Mouse (Mus musculus) embryonic facial prominence, embryonic 13.5 days (tissue): ENCODE data around the gene Pgam2. TPM values are rescaled to one million over a fixed set of nuclear protein-coding genes. Genes with fewer than 3 reads are reported as not detected.

Source experiments
- ATAC-seq: fragments of 200-750 bp; cut with Nextera tagmentation; 2 replicates; pipeline ENCODE4 v1.8.0; 2017; ENCODE audit warnings: low read depth; ENCODE audit not compliant: insufficient number of reproducible peaks, insufficient read depth, low FRiP score, low TSS enrichment
- H3K27ac ChIP-seq: fragments of 300-500 bp; sonication (generic); 2 replicates; pipeline ENCODE4 v1.5.1; 2015; ENCODE audit warnings: moderate library complexity, mild to moderate bottlenecking, inconsistent platforms
- H3K27me3 ChIP-seq: fragments of 300-500 bp; sonication (generic); 2 replicates; pipeline ENCODE4 v1.6.1; 2015; ENCODE audit warnings: mild to moderate bottlenecking, inconsistent platforms
- H3K36me3 ChIP-seq: fragments of 300-500 bp; sonication (generic); 2 replicates; pipeline ENCODE4 v1.6.1; 2015; ENCODE audit warnings: mild to moderate bottlenecking, inconsistent platforms
- H3K4me1 ChIP-seq: fragments of 300-500 bp; sonication (generic); 2 replicates; pipeline ENCODE4 v1.6.1; 2015; ENCODE audit warnings: inconsistent platforms
- H3K4me2 ChIP-seq: fragments of 300-500 bp; sonication (generic); 2 replicates; pipeline ENCODE4 v1.6.1; 2015; ENCODE audit warnings: moderate library complexity, mild to moderate bottlenecking, inconsistent platforms
- H3K4me3 ChIP-seq: fragments of 300-500 bp; sonication (generic); 2 replicates; pipeline ENCODE4 v1.5.1; 2015; ENCODE audit warnings: mild to moderate bottlenecking, inconsistent platforms
- H3K9ac ChIP-seq: fragments of 300-500 bp; sonication (generic); 2 replicates; pipeline ENCODE4 v1.6.1; 2015; ENCODE audit warnings: mild to moderate bottlenecking, inconsistent platforms
- H3K9me3 ChIP-seq: fragments of 300-500 bp; sonication (generic); 2 replicates; pipeline ENCODE4 v1.6.1; 2016; ENCODE audit warnings: inconsistent platforms
- WGBS: fragments of 180-500 bp; shearing (Covaris S2); methylation state at CpG from one replicate; pipeline ENCODE4 v1.1.7; 2015; ENCODE audit warnings: mixed read lengths; 5-methylcytosine and 5-hydroxymethylcytosine counted together
- polyA plus RNA-seq: library from polyadenylated mRNA; unstranded; fragments of >200 nt; fragmentation: Nextera tagmentation; extraction: Ambion mirVana; gene quantifications from 2 replicates; pipeline ENCODE4 v1.2.1, GENCODE M21; 2015

The Pgam2 gene
- polyA plus RNA-seq, 1 experiment from 2014 or later: 10.1 TPM

DNA sequence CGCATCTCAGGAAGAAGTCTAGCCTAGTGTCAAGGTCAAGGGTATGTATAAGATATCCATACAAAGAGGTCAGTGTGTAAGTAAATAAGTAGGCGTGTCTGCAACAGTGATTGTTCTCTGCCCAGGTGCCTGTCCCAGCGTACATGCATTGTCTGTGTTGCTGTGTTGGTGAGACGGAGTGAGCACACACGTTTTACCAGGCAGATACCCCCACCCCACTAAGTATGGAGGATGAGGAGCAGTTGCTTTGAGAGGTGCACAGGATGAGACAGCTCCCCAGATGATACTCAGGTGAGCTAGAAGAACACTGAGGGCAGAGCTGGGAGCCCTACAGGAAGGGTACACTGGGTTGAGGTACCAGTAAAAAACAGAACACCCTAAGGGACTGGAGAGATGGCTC is 641 bp upstream of the Pgam2 start:
- WGBS: 72% methylated on average over 5 of the region's 5 CpGs
- Histone ChIP-seq H3K9me3 (no peaks in the 10 kb centered on the region), H3K9ac (no peak overlapping the region), H3K27me3 (no peaks in the 10 kb centered on the region), H3K27ac (no peak overlapping the region), H3K4me2 (no peak overlapping the region), H3K4me1 (peaks cover 24% of the 10 kb centered on the region), H3K4me3 (no peak overlapping the region), H3K36me3 (peaks cover 22% of the 10 kb centered on the region)
- ATAC-seq: no peak

DNA sequence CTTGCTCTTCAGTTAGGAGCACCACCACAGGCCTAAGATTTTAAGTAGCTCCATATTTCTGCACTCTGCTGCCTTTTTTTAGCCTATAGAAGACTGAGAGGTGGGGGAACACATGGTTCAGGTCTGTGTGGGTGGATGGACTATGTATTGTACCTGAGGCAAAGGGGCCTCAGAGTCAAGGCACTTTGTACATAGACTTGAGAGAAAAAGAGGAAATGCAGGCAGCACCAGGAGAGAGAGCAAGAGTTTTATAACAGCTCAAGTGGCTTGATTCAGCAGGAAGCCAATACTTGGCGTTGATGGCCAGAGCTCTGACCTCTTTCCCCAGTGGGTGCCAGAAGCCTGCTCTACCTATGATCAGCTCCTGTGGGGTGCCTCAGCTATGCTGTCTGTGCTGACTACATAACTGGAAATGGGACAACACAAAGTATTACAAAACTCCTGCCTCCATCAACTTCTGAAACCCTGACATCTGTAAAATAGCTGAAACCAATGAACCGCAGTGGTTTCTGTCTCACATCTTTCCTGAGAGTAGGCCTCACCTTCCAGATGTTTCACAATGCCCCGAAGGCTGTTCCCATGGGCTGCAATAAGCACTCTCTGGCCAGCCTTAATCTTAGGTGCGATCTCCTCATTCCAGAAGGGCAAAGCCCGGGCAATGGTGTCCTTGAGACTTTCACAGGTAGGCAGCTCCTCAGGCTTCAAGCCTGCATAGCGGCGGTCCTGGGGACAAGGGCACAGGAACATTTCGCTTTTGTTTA is 896 bp downstream of the Pgam2 start:
- H3K4me3 ChIP-seq: no peak overlapping the region
- no peak overlapping the region; the same call in 1 of the 2 replicates for H3K4me2 ChIP-seq
- 78% methylated on average over 8 of the region's 8 CpGs for WGBS
- H3K9ac ChIP-seq: no peak overlapping the region
- H3K9me3 ChIP-seq: no peaks in the 10 kb centered on the region
- H3K27me3 ChIP-seq: no peaks in the 10 kb centered on the region
- H3K4me1 ChIP-seq: peaks cover 24% of the 10 kb centered on the region
- 0 out of 2 replicates have a peak overlapping the region, but pooled peaks have one; percentile 23 for H3K27ac ChIP-seq
- ATAC-seq: no peak
- peaks cover 36% of the 10 kb centered on the region for H3K36me3 ChIP-seq

DNA sequence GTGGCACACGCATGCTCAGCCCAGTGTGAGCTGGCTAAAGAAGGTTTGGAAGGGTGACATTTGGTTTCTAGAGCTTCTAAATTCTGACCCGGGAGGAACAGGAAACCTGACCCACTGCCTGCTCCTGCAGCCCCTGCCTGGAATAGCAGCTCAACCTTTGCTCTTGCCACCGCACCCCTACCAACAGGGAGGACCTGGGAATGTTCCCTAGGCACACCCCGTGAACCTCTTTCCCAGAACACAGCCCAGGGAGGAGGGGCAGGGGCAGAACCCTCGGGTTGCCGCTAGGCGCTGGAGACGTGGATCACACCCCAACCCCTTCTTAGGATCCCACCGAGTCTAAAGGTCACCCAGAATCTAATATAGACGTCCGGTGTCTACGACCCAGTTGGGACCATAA is 1.5 kb downstream of the Pgam2 start:
- Histone ChIP-seq H3K9me3 (no peaks in the 10 kb centered on the region), H3K9ac (no peak overlapping the region), H3K36me3 (peaks cover 42% of the 10 kb centered on the region), H3K27ac (no peak overlapping the region), H3K27me3 (no peaks in the 10 kb centered on the region), H3K4me3 (no peak overlapping the region), H3K4me2 (no peak overlapping the region), H3K4me1 (peaks cover 24% of the 10 kb centered on the region)
- ATAC-seq: no peak
- 73% methylated on average over 12 of the region's 12 CpGs for WGBS

DNA sequence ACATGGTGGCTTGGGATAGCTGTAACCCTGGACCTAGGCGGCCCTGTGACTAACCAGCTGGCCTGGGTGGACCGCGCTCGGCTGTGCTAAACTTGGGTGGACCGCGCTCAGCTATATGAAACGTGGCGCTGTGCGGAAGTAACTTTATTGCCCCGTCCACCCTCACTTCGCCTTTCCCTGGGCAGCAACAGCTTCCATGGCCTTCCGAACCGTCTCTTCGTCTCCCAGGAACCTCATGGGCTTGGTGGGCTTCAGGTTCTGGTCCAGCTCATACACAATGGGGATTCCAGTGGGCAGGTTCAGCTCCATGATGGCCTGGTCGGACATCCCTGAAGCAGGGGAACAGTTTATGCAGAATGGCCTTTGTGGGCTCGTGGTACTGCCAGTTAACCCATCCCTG is 2.0 kb downstream of the Pgam2 start:
- Histone ChIP-seq H3K9ac (no peak overlapping the region), H3K4me3 (no peak overlapping the region), H3K4me1 (peaks cover 24% of the 10 kb centered on the region), H3K27me3 (no peaks in the 10 kb centered on the region), H3K4me2 (no peak overlapping the region), H3K27ac (no peak overlapping the region), H3K36me3 (peaks cover 47% of the 10 kb centered on the region), H3K9me3 (no peaks in the 10 kb centered on the region)
- WGBS: 96% methylated on average over 16 of the region's 16 CpGs
- ATAC-seq: no peak

DNA sequence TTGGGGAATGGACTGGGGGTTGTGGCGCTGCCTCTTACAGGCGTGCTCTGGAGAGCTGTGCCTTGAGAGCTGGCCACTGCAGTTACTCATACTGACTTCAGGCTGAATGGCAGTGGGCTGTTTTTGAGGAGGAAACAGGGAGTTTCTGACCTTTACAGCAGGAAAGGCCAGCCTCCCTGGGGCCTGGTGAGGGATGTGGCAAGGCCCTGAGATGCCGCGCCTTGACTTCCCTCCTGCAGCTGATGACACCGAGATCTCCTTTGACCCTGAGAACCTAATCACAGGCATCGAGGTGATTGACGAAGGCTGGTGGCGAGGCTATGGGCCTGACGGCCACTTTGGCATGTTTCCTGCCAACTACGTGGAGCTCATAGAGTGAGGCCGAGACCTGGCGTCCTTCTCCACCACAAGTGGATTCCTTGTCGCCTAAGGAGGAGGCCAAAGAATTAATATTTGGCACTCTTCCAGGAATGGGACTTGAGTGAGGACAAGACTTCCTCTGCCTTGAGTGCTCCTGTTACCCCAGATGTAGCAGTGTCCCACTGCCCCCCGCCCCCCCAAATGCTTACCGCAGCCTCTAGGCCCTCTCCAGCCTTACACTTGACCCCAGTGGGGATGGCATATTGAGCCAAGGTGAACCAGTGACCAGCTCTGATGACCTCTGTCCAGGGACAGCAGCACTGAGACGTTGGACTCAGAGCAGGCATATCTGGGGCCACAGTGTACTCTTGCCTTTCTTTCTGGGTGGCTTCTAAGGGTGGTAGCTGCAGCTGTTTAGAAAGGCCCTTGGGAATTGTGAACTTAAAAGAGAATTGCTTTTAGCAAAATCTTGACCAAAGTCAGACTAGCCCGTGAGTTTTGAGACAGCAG is 3.7 kb downstream of the Pgam2 start:
- H3K27ac ChIP-seq: no peak overlapping the region
- ATAC-seq: no peak
- no peak overlapping the region for H3K4me2 ChIP-seq
- no peaks in the 10 kb centered on the region for H3K9me3 ChIP-seq
- WGBS: 88% methylated on average over 17 of the region's 17 CpGs
- H3K27me3 ChIP-seq: no peaks in the 10 kb centered on the region
- H3K36me3 ChIP-seq: peaks cover 63% of the 10 kb centered on the region
- no peak overlapping the region for H3K4me3 ChIP-seq
- H3K4me1 ChIP-seq: peaks cover 24% of the 10 kb centered on the region
- H3K9ac ChIP-seq: no peak overlapping the region

DNA sequence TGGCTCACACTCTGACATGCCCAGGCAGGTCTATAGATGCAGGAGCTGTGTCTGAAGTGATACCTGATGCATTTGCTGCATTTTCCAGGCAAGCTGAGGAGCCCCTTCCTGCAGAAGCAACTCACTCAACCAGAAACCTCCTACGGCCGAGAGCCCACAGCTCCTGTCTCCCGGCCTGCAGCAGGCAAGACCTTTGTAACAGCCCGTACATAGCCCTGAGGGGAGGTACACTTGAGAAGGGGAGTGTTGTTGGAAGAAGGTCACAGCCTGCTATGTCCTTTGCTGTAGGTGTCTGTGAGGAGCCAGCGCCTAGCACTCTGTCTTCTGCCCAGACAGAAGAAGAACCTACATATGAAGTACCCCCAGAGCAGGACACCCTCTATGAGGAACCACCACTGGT is 5.6 kb downstream of the Pgam2 start:
- ATAC-seq: no peak
- Histone ChIP-seq H3K36me3 (peaks cover 81% of the 10 kb centered on the region), H3K9ac (0 out of 2 replicates have a peak overlapping the region, but pooled peaks have one; percentile 12), H3K27me3 (no peaks in the 10 kb centered on the region), H3K4me1 (peaks cover 14% of the 10 kb centered on the region), H3K27ac (no peak overlapping the region), H3K9me3 (no peaks in the 10 kb centered on the region), H3K4me2 (no peak overlapping the region), H3K4me3 (no peak overlapping the region)
- 82% methylated on average over 5 of the region's 5 CpGs for WGBS

DNA sequence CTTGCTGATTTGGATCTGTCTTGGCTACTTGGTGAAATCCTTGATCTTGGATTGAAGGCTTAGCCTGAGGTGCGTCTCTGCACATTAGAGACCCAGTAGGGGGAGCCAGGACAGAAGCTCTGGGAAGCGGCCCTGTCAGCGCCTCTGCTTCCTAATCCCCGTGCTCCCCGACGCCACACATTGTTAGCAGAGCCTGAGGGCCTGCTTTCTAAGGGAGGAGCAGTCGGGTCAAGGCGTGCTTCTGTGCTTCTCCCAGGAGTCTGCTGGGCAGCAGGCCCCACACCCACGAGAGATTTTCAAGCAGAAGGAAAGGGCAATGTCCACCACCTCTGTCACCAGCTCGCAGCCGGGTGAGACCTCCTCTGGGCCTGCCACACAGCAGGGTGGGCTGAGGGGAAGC is 6.2 kb downstream of the Pgam2 start:
- Histone ChIP-seq H3K4me3 (no peak overlapping the region), H3K4me2 (no peak overlapping the region), H3K27me3 (no peaks in the 10 kb centered on the region), H3K4me1 (peaks cover 9% of the 10 kb centered on the region; the same call in 1 of the 2 replicates), H3K9ac (no peak overlapping the region), H3K36me3 (peaks cover 86% of the 10 kb centered on the region), H3K27ac (no peak overlapping the region), H3K9me3 (no peaks in the 10 kb centered on the region)
- no peak for ATAC-seq
- 63% methylated on average over 11 of the region's 11 CpGs for WGBS

DNA sequence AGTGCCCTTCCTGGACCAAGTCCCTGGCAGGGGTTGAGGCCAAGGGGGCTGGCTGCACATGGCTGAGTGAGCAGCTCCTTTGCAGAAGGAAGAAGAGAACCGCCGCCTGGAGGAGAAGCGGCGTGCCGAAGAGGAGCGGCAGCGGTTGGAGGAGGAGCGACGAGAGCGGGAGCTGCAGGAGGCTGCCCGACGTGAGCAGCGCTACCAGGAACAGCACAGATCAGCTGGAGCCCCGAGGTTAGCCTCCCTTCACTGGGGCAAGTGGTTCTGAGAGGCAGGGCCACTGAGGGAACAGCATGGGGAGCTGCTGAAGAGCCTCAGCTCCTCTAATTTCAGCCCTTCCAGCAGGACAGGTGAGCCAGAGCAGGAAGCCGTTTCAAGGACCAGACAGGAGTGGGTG is 6.6 kb downstream of the Pgam2 start:
- Histone ChIP-seq H3K9ac (no peak overlapping the region), H3K27me3 (no peaks in the 10 kb centered on the region), H3K9me3 (no peaks in the 10 kb centered on the region), H3K27ac (no peak overlapping the region), H3K36me3 (peaks cover 90% of the 10 kb centered on the region), H3K4me1 (0 out of 2 replicates have a peak, but pooled peaks cover 4% of the 10 kb centered on the region), H3K4me3 (no peak overlapping the region), H3K4me2 (no peak overlapping the region)
- 82% methylated on average over 15 of the region's 15 CpGs for WGBS
- no peak for ATAC-seq

DNA sequence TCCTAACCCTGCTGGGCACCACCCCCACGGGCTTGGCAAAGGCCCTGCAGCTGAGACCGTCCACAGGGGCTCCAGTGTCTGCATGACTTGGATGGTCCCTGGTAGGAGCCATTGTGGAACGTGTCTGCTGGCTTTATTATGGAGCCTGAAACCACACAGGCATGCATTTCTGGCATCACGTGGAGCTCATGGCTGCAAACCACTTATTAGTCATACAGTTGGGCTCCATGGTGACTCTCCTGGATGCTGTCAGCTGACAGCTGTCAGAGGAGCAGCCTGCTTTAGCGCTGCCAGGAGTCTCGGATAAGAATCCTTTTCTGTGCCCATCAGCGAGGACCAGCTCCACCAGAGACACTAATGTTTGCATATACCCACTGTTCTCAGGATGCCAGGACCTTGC is 7.8 kb downstream of the Pgam2 start:
- no peaks in the 10 kb centered on the region for H3K4me1 ChIP-seq
- H3K9me3 ChIP-seq: no peaks in the 10 kb centered on the region
- no peak overlapping the region for H3K4me2 ChIP-seq
- no peak overlapping the region for H3K4me3 ChIP-seq
- H3K9ac ChIP-seq: no peak overlapping the region
- H3K27me3 ChIP-seq: no peaks in the 10 kb centered on the region
- 91% methylated on average over 7 of the region's 7 CpGs for WGBS
- H3K36me3 ChIP-seq: peaks cover 89% of the 10 kb centered on the region
- ATAC-seq: no peak
- H3K27ac ChIP-seq: no peak overlapping the region

DNA sequence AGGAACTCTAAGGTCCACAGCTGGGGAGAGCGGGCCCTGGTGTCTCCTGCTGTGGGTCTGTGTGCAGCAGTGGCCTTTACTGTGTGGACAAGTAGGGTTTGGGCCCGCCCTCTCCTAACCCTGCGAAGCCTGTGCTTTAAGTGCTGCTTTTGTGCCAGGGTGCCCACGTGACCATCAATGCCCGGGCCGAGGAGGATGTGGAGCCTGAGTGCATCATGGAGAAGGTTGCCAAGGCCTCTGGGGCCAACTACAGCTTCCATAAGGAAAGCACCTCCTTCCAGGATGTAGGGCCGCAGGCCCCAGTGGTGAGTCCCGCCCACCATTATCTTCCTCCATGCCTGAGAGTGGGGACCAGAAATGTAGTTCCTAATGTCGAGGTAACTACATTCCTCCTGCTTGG is 8.2 kb downstream of the Pgam2 start:
- no peaks in the 10 kb centered on the region for H3K27me3 ChIP-seq
- no peak for ATAC-seq
- peaks cover 88% of the 10 kb centered on the region for H3K36me3 ChIP-seq
- 92% methylated on average over 9 of the region's 9 CpGs for WGBS
- no peaks in the 10 kb centered on the region for H3K9me3 ChIP-seq
- no peak overlapping the region for H3K4me2 ChIP-seq
- peaks cover 4% of the 10 kb centered on the region; the same call in 1 of the 2 replicates for H3K4me1 ChIP-seq
- H3K27ac ChIP-seq: no peak overlapping the region
- H3K4me3 ChIP-seq: no peak overlapping the region
- no peak overlapping the region for H3K9ac ChIP-seq

DNA sequence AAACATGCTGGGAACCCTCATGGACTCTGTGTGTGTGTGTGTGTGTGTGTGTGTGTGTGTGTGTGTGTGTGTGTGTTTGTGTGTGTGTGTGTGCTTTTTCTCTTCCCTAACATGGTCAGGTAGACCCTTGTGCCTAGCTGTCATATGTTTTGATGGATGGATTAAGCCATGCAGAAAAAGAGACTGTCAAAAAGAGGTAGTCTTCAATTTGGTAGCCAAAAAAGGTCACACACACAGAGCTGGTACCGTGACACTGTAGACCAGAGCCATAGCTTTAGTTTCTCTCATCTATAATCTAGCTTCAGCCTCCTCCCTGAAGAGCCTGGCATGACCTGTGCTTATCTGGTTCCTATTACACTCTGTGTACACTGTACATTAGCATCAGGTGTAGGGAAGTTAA is 13.1 kb downstream of the Pgam2 start:
- no peaks in the 10 kb centered on the region for H3K9me3 ChIP-seq
- H3K36me3 ChIP-seq: peaks cover 42% of the 10 kb centered on the region
- peaks cover 26% of the 10 kb centered on the region for H3K4me1 ChIP-seq
- no peak overlapping the region for H3K4me3 ChIP-seq
- H3K9ac ChIP-seq: no peak overlapping the region; the same call in 1 of the 2 replicates
- H3K27ac ChIP-seq: no peak overlapping the region
- H3K27me3 ChIP-seq: no peaks in the 10 kb centered on the region
- no peak for ATAC-seq
- H3K4me2 ChIP-seq: no peak overlapping the region
- WGBS: 77% methylated on average over 1 of the region's 1 CpGs
